Mouse (Mus musculus) cerebellum, adult 18-20 months (tissue): ENCODE data around the gene Lrrc1.

ENCODE experiments used
- DNase-seq, 2 experiments: peaks; one replicate each; pipeline ENCODE4 v3.0.0; 2021

Lrrc1 gene

DNA sequence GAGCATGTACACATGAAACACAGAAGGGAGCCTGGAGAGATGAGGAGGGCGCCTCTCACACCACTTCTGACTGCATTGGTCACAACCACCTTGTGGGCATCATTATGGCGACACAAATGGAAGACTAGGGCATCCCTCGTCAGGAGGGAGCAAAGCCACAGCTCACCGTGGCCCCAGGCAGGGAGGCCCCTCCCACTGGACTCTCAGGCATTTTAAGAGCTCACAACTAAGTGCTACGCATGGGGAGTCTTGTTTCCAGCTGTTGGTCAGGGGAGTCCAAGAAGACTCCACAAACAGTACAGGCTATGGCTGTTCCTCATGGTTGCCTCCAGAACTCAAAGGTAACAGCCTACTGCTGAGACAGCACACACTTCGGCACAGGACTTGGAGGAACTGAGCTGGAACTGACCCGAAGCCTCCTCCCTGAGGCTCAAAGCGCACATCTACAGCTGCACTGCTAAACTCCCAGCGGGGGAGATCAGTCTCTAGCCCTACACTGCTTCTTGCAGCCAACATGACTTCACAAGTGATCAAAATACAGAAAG is 83.2 kb downstream of the Lrrc1 start:
- no peak for DNase-seq

DNA sequence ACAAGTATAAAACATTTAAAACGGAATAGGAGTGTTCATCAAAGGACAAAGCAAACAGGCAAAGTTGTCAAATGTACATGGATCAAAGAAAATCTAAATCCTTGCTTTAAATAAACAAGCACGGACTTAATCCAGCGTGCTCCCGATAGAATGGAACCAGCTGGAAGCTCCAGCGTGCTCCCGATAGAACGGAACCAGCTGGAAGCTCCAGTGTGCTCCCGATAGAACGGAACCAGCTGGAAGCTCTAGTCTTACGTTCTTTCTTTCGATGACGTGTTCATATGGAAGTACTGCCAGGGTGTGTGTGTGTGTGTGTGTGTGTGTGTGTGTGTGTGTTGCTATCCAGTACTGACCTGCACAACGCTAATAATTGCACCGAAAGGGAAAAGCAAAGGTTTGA is 84.3 kb downstream of the Lrrc1 start:
- DNase-seq = no peak

DNA sequence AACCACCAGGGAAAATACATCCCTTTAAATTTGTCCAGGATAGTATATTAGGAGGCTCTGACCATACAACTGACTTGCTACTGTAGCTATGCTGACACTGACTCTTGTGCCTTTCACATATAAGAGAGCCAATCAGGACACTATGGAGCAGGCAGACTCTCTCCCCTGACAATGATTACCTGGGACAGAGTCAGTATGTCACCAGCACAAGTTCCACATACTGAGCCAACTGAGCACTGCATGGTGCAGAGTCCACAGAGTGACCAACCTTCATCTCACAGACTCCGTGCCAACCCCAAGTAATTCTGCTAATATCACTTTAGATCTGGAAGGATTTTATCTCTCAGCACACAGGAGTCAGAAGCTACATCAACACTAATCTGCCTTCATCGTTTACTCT is 85.3 kb downstream of the Lrrc1 start:
- DNase-seq = no peak

DNA sequence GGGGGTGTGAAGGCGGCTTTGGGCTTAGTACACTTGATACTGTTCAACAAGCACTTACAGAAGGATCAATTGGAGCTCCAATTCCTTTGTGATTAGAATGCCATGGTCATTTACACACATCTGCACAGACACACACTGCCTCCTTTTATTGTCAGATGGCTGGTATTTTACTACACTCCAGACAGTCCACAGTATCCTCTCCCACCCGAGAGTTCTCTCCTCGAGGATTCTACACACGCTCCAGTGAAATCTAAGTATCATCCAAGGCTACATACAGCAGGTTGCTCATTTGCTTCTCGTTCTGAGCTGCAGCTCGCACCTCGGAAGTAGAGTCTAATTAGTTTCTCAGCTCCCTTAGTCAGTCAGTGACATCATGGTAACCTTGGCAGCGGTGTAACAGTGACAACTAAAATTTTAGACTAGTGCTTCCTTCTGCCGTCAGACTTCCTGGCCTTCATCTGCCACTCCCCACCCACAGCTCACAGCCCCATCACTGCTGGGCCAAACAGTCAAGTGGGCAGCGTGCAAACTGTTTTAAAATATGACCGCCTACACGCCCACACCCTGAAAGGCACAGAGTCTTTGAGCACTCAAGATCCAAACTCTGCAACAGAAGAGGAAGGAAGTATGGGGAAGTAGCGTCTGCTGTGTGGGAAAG is 88.4 kb downstream of the Lrrc1 start:
- no peak for DNase-seq

DNA sequence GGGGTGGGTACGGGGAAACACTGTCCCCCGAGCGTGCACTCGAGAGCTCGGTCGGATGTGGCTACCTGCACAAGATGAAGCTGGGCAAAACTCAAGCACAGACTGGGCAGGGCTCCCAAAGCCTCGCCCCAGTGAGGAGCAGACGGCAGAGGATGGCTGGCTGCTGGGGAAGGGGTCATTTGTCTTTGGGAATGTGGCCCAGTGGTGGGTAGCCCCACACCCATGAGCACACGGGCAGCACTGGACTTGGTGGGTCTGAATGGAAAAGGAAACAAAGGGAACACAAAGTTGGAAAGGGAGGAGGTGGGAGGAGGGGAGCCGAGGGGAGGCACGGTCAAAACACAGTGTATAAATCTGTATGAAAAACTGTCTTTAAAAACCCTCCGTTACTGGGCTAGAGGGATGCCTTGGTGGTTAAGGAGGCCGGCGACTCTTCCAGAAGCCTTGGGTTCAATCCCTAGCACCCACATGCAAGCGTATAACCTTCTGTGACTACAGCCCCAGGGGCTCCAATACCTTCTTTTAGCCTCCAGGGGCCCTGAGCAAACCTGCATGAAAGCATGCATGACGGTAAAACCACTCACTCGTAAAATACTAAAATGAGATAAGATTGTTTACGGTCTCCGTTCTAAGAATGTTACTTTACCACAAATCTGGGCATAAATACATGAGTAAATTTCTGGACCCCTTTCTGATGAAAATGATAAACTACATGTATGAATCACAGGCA is 89.1 kb downstream of the Lrrc1 start:
- no peak for DNase-seq

DNA sequence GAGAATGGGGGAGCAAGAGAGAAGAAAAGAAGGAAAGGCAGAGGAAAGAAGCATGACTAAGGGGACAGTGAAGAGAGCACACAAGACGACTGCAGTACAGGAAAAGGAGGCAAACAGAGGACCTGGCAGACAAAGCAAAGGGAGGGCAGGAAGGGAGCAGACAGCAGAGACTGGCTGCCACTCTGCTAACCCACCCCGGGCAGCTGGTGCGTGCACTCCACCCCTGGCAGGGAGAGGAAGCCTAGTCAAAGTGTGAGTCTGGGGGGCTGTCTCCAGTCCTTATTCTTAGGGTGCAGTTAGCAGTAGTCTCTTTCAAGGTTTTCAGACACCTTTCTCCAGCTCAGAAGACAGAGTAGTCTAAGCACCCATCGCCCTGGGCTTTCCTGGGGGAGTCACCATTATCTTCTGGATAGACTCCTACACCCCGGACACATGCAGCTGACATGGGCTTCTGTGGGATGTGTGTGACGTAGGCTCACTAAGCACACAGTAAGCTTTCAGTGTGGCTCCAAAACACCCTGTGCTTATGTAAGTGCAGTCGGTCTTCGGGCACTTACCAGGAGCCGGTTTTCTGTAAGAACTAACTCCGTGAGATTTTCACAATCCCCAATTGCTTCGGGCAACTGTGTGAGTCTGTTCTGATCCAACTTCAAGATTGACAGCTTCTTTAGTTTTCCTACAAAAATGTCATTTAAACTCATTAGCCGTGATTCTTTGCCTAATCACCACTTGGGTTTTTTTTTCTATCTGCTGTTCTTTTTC is 92.4 kb downstream of the Lrrc1 start:
- no peak for DNase-seq

DNA sequence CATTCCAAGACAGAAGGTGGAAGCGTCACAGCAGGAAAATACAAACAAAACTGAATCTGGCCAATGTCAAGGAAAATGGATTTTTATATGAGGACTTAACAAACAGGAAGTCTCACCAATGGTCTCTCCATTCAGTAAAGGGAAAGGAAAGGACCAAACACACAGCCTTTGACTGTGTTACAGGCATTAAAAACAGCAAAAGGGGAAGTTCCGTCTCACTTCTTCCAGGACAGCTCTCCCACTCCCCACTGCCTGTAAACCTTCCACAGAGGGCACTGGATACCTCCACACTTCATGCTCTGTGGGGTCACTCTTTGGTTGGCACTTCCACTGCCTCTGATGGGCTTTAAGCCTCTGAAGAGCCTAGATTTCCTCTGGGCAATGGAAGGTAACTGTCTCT is 94.2 kb downstream of the Lrrc1 start:
- no peak for DNase-seq

DNA sequence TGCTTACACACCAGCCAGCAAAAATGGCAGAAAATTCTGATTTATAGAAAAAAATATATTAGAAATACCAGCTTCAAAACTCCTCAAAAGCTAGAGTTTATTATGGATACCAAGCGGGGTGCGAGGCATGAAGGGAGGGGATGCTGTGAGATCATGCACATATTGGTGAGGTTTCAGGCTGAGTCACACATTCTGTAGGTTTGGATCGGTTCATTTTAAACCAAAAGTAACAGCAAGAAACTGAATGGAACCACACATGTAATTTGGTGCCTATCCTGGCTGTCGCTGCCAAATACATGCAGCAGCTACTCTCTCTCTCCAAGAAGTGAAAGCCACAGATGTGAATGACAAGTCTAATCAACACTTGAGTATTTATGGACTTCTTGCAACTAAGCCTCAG is 99.8 kb downstream of the Lrrc1 start:
- DNase-seq = no peak

DNA sequence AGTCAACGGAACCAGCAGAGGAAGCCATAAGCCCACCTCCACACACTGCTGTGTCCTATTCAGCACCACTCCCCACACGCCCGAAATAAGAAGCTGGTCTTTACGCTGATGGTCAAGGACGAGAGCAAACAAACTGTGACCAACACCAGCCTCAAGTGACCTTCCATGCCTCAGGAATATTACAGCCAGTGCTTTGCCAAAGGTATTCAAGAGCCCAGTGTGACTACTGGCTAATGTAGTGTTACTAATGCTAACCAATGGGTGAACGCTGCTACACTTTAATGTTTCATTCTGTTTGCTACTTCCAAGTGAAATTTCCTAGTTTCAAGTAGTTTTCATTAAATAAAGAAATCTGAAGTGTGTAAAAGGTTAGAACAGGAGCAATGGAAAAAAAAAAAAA is 105.3 kb downstream of the Lrrc1 start:
- no peak for DNase-seq

DNA sequence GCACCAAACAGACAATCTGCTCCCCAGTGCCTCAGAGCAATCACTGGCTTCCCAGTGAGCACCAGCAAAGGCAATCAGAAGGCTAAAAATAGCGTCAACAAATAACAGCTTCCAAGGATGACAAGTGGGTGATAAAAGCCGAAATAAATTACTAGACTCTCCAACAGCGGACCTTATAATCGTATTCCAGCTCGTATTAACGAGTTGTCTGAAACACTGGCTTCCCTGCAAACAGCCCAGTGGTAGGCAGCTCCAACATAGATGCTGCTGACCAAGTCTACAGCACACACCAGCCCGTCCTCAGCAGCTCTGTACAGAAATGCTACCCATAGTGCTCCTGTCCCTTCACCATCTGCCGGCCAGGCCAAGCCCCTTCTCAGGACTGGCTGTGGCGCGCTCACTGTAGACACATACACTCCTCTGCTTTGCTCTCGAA is 105.8 kb downstream of the Lrrc1 start:
- DNase-seq = no peak

DNA sequence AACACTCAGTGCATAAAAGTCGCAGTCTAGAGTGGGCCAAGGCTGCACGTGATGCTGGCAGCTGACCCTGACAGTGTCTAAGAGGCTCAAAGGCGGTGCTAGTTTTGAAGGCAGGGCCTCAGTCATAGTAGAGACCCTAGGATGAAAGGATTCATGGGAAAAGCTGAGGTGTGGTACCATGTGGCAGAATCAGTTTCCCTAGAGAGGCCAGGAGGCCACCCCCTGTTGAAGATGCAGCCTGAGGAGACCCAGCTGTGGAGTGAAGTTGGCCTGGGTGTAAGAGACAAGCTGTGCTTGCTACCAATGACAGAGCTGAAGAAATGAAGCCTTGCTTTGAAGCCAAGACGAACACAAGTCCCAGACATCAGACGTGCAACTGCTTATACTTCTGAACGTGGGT is 107.5 kb downstream of the Lrrc1 start:
- DNase-seq = no peak

DNA sequence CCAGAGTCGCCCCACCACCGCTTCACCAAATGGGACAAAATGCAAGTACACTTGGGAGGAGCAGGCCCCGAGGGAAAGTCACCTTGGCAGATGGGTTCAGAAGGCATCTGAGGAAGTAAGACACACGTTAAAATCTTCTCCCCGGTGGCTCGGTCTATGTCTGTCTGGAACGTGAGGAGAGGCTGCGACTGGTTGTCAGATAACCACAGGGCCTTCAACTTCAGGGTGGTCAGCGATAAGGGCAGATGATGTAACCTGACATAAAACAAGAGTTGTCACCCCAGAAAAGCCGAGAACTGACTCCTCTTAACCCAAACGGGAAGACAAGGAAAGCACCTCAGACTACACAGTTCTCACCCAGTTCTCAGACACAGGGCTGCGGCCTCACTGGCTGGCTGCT is 109.7 kb downstream of the Lrrc1 start:
- DNase-seq = no peak

DNA sequence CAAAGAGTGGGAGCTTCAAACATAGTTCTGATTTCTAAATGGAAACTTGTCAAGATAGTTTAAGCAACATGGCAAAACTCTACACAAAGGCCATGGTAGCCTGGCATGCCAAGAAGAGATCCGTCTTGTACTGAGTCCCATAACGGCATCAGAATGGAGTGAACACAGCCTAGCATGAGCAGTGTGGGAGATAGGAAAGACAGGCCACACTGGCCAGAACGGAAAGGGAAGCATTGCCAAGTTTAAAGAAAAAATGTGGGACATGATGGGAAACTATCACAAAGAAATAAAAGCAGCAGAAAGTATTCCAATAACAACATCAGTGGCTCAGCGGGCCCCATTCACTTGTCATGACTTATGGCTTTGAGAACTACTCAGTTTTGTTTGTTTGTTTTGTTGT is 111.2 kb downstream of the Lrrc1 start:
- DNase-seq = no peak

DNA sequence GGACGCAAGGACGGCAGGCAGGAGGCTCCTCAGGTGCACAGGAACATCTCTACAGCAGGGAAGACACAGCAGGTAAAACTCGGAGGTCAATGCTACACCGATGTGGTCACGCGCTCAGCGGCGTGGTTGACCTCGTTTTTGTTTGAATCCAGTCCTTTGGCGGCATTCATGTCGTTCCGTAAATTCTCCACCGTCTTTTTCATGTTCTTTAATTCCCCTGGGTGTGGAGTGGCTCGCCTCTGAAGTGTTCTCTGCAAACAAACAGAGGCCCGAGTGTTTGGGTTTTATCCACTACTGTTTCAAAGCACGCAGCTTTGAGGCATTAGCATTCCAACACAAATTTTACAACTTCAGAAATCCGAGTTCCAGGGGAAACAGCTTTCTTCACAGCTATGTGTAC is 112.6 kb downstream of the Lrrc1 start:
- no peak for DNase-seq

DNA sequence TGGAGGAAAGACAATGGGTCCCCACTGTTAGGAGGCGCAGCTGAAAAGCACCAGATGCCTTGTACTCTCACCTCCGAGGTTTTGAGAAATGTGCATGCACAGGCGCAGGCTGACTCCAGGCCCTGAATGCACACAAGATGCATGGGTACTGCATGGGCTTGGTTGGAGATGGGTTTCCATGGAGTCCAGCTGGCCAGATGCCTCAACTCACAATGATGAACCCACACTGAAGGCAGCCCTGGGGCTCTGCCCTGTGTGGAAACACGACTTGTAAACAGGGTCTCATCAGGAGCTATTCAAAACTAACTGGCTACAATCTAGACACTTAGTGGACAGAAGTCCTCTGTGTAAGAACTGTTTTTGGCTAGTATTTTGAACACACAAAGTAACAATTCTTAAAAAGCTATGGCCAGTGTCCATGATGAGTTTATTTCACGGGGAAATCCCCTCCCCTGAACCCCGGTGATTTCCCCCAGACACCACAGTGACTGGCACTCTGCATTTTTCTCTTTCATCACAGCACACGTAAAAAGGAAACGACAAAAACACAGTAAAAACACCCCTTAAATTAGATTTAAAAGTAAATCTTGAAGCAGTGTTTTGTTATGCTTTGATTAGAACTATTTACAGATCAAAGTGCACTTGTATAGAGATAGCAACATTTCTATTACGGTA is 114.1 kb downstream of the Lrrc1 start:
- no peak for DNase-seq

DNA sequence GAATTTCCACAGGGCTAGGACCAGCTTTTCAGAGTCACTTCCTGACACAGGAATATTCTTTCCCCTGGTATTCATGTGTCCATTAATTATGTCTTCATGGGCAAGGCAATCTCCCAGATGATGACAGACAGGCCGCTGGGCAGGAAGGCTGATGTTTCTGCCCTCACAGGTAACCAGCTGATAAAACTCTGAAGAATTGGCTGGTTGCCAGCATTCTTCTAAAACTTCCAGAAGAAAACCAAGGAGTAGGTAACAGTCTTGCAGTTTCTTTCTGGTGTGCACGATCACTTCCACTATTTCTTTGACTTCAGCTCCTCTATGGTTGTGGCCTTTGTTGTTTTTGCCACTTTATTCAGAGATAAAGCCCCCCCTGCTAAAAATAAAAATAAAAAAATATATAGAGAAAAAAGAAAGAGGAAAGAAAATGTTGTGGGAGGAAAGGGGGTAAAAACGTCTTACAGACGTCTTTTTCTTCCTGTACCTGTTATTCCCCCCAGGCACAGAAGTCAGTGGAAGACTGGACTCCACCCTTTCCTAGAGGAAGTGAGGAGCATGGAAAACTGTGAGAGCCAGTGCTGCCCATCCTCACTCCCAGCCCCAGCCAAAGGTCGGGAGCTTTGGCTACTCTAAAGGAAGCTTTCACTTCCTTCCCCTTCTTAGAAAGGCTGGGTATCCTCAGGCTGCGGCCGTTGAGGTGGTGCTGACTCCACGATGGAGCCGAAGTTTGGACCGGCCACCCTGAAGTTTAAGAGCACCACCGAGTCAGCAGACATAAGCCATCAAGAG is 115.2 kb downstream of the Lrrc1 start:
- no peak for DNase-seq

DNA sequence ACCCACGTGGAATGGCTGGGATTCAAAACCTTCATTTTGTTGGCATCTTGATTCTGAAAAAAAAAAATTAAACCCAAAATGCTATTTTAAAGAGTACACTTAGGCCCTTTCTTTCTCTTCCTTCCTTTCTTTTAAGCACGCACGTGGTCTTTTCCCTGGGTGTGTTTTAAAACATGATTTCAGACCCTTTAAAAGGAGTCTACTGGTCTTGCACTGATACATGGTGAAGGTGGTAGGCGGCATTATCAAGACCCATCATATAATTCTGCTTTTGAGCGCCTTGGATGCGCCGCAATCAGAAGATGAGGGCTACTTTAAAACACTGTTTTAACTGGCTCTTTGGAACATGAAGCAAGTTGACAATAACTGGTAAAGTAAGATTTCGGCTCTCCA is 115.9 kb downstream of the Lrrc1 start:
- no peak for DNase-seq

DNA sequence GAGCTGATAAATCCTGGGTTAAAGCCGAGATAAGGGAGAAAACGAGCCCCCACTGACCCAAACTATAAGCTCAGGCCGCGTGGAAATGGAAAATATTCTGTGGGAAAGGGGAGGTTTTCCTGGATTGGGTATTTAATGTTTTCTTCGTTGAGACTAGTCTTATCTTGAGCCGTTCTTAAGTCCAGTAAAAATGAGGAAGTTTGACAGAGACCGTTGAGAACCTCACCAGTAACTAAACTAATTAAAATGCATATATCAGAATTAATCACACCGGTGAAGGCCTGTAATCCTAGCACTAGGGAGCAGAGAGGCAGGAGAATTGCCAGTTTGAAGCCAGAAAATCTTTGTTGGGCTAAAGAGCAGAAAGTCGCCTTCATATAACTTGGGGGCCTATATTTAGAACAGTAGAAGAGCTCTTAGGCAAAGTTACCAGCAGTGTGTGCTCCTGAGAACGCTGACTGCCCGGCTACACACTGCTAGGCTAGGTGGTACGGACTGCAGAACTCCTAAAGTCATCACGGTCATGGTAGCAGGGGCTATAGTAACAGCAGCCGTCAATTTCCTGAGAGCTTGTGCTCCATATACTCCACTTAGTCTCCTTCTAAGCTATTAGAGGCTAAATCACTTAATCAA is 116.4 kb downstream of the Lrrc1 start:
- DNase-seq = no peak

DNA sequence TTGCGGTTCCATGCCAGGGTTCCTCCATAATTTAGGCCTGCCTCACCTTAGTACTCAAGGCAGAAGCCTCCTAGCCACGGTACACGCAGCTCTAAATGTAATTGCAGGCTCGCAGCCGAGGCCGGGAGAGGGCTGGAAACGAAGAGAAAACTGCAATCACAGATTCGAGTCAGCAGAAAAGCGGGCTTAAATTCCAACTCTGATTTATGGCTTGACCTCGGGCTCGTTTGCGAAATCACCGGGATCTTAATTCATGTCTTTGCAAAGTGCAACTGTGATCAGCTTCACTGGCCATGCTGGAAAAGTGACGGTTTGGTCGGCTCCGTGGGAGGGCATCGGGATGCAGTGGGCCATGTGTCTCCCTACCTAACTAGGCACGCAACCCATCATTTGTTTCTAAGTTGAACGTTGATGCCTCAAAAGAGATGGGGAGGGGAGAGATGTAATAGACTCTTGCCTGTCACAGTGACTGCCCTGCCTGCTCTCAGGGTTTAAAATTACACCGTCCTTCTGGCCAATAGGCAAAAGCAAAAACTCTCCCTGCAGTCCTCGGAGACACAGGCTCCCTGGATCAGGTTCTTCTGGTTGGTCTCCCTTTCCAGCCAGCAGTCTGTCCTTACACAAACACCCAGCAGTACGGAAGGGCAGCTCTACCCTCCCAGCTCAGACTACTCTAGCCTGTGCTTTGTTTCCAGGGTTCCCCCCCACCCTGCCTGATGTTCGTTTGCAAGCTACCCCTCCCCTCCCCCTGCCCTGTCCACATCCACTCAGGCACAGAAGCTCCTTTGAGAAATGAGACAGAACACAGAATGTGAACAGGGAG is 117.2 kb downstream of the Lrrc1 start:
- DNase-seq = no peak

DNA sequence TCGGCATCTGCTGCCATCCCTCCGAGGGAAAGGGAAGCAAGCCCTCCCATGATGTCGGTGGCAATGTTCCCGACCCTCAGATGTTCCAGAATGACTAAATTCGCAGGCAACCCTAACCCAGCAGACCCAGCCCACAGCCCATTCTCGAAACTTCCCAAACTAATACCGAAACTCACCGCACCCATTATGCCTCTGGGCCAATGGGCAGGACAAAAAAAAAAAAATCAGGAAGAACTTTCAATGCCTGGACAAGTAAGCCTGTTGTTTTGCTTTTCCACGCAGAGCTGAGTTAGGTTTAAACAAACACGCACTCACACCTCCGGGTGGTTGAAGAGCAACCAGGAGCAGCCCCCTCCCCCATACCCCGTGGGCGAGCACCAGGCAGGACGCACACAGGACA is 118.6 kb downstream of the Lrrc1 start:
- DNase-seq = no peak

DNA sequence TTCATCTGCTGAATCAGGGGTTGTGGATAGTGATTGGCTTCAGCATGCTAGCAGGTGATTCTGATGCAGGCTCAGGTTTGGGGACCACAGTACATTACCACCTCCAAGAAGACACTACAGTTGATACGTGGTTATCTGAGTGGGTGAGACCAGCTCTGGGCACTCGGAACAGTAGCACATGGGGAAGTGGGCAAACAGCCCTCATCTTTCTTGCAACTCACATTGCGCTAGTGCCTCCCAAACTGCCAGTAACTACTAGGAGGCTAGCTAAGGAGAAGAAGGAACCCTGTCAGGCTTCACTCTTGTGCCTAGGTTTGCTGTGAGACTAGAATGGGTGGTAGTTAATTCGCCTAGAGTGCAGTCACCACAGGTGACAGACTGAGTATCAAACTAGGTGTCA is 119.1 kb downstream of the Lrrc1 start:
- DNase-seq = no peak
